Mouse (Mus musculus): ENCODE results near the gene S100a10. TPM values are rescaled to one million over a fixed set of nuclear protein-coding genes. Genes with fewer than 3 reads are reported as not detected.

S100a10 gene
- total and polyA plus RNA-seq, 2 experiments from 2014 or later, result 174 to 247 TPM

- Histone ChIP-seq H3K27me3 (ENCODE audit: control insufficient read depth, insufficient read depth, low read length) (no peaks in the 10 kb centered on the region), H3K27ac (ENCODE audit: low read depth) (no peak overlapping the region), H3K4me3 (ENCODE audit: low read depth, low read length) (no peak overlapping the region), H3K4me1 (ENCODE audit: control insufficient read depth, insufficient read depth) (no peaks in the 10 kb centered on the region), H3K9ac (replicated peaks; ENCODE audit: low read depth, low read length) (no peak overlapping the region), H3K9me3 (replicated peaks; ENCODE audit: control insufficient read depth, low read length) (no peaks in the 10 kb centered on the region), H3K36me3 (replicated peaks; ENCODE audit: control insufficient read depth, insufficient read depth, low read length) (no peaks in the 10 kb centered on the region), H3K4me2 (ENCODE audit: low read depth, low read length) (no peak overlapping the region)
- DNase-seq (ENCODE audit: low spot score) (no peak), ATAC-seq (ENCODE audit: insufficient read depth, low read depth) (no peak)
- WGBS, result 67% methylated on average over 20 of the region's 20 CpGs
- TF ChIP-seq EP300 (IDR thresholded peaks at IDR 0.05; ENCODE audit: low read depth), result no peak
Measured at GRCm38 (mm10) chr3:93547749-93548540, 6.9 kb upstream of the S100a10 start.

GRCm38 (mm10) chr3:93548541-93549266, 6.2 kb upstream of the S100a10 start:
- no peaks in the 10 kb centered on the region for H3K36me3 ChIP-seq (replicated peaks; ENCODE audit: control insufficient read depth, insufficient read depth, low read length)
- H3K27ac ChIP-seq (ENCODE audit: low read depth), result no peak overlapping the region
- no peaks in the 10 kb centered on the region for H3K4me1 ChIP-seq (ENCODE audit: control insufficient read depth, insufficient read depth)
- H3K27me3 ChIP-seq (ENCODE audit: control insufficient read depth, insufficient read depth, low read length), result no peaks in the 10 kb centered on the region
- no peak overlapping the region for H3K9ac ChIP-seq (replicated peaks; ENCODE audit: low read depth, low read length)
- H3K4me3 ChIP-seq (ENCODE audit: low read depth, low read length), result no peak overlapping the region
- no peaks in the 10 kb centered on the region for H3K9me3 ChIP-seq (replicated peaks; ENCODE audit: control insufficient read depth, low read length)
- H3K4me2 ChIP-seq (ENCODE audit: low read depth, low read length), result no peak overlapping the region
- ATAC-seq (ENCODE audit: insufficient read depth, low read depth) (no peak), DNase-seq (ENCODE audit: low spot score) (no peak)
- WGBS, result 72% methylated on average over 6 of the region's 6 CpGs
- TF ChIP-seq CTCF (IDR thresholded peaks at IDR 0.05; ENCODE audit: low read depth), result no peak
- no peak for TF ChIP-seq EP300 (IDR thresholded peaks at IDR 0.05; ENCODE audit: low read depth)

- Histone ChIP-seq H3K36me3 (replicated peaks; ENCODE audit: control insufficient read depth, insufficient read depth, low read length) (no peaks in the 10 kb centered on the region), H3K27me3 (ENCODE audit: control insufficient read depth, insufficient read depth, low read length) (no peaks in the 10 kb centered on the region), H3K4me2 (ENCODE audit: low read depth, low read length) (no peak overlapping the region), H3K4me3 (ENCODE audit: low read depth, low read length) (no peak overlapping the region), H3K9ac (replicated peaks; ENCODE audit: low read depth, low read length) (no peak overlapping the region), H3K4me1 (ENCODE audit: control insufficient read depth, insufficient read depth) (peaks cover 5% of the 10 kb centered on the region; the same call in 1 of the 2 replicates), H3K27ac (ENCODE audit: low read depth) (0 out of 2 replicates have a peak overlapping the region, but pooled peaks have one; percentile 38), H3K9me3 (replicated peaks; ENCODE audit: control insufficient read depth, low read length) (no peaks in the 10 kb centered on the region)
- DNase-seq (ENCODE audit: low spot score) (no peak), ATAC-seq (ENCODE audit: insufficient read depth, low read depth) (peak; percentile 11; the same call in 1 of the 2 replicates)
- WGBS, result 44% methylated on average over 4 of the region's 4 CpGs
- TF ChIP-seq EP300 (IDR thresholded peaks at IDR 0.05; ENCODE audit: low read depth), result no peak
- no peak for TF ChIP-seq CTCF (IDR thresholded peaks at IDR 0.05; ENCODE audit: low read depth)
Measured at GRCm38 (mm10) chr3:93549986-93550385, 4.9 kb upstream of the S100a10 start.

GRCm38 (mm10) chr3:93551950-93552901, 2.7 kb upstream of the S100a10 start:
- H3K27me3 ChIP-seq (ENCODE audit: control insufficient read depth, insufficient read depth, low read length), result no peaks in the 10 kb centered on the region
- no peak overlapping the region for H3K27ac ChIP-seq (ENCODE audit: low read depth)
- no peaks in the 10 kb centered on the region for H3K36me3 ChIP-seq (replicated peaks; ENCODE audit: control insufficient read depth, insufficient read depth, low read length)
- no peak overlapping the region for H3K4me2 ChIP-seq (ENCODE audit: low read depth, low read length)
- no peak for TF ChIP-seq EP300 (IDR thresholded peaks at IDR 0.05; ENCODE audit: low read depth)
- no peak for TF ChIP-seq CTCF (IDR thresholded peaks at IDR 0.05; ENCODE audit: low read depth)
- ATAC-seq (ENCODE audit: insufficient read depth, low read depth) (no peak), DNase-seq (ENCODE audit: low spot score) (no peak)
- no peak overlapping the region for H3K4me3 ChIP-seq (ENCODE audit: low read depth, low read length)
- no peaks in the 10 kb centered on the region for H3K9me3 ChIP-seq (replicated peaks; ENCODE audit: control insufficient read depth, low read length)
- no peak overlapping the region for H3K9ac ChIP-seq (replicated peaks; ENCODE audit: low read depth, low read length)
- peaks cover 5% of the 10 kb centered on the region; the same call in 1 of the 2 replicates for H3K4me1 ChIP-seq (ENCODE audit: control insufficient read depth, insufficient read depth)
- WGBS, result 76% methylated on average over 5 of the region's 5 CpGs

GRCm38 (mm10) chr3:93553311-93553710, 1.6 kb upstream of the S100a10 start:
- WGBS, result 95% methylated on average over 2 of the region's 2 CpGs

More at GRCm38 (mm10) chr3:93553311-93553710, 1.6 kb upstream of the S100a10 start:
- H3K9ac ChIP-seq (replicated peaks; ENCODE audit: low read depth, low read length), result no peak overlapping the region
- no peak for ATAC-seq (ENCODE audit: insufficient read depth, low read depth)
- H3K9me3 ChIP-seq (replicated peaks; ENCODE audit: control insufficient read depth, low read length), result no peaks in the 10 kb centered on the region
- H3K27me3 ChIP-seq (ENCODE audit: control insufficient read depth, insufficient read depth, low read length), result no peaks in the 10 kb centered on the region
- TF ChIP-seq CTCF (IDR thresholded peaks at IDR 0.05; ENCODE audit: low read depth) (no peak), EP300 (IDR thresholded peaks at IDR 0.05; ENCODE audit: low read depth) (no peak)
- H3K4me1 ChIP-seq (ENCODE audit: control insufficient read depth, insufficient read depth), result peaks cover 5% of the 10 kb centered on the region; the same call in 1 of the 2 replicates
- no peak for DNase-seq (ENCODE audit: low spot score)
- H3K36me3 ChIP-seq (replicated peaks; ENCODE audit: control insufficient read depth, insufficient read depth, low read length), result no peaks in the 10 kb centered on the region
- H3K4me2 ChIP-seq (ENCODE audit: low read depth, low read length), result no peak overlapping the region
- no peak overlapping the region for H3K4me3 ChIP-seq (ENCODE audit: low read depth, low read length)
- no peak overlapping the region for H3K27ac ChIP-seq (ENCODE audit: low read depth)

All from heart, postnatal 0 days (tissue).